Mouse (Mus musculus): Measurements from ENCODE around the gene Dot1l.

Gene Dot1l

GRCm38 (mm10) chr10:80793033-80793784, 38.2 kb downstream of the Dot1l start:
- peak; percentile 65 to 66 for DNase-seq

DNA sequence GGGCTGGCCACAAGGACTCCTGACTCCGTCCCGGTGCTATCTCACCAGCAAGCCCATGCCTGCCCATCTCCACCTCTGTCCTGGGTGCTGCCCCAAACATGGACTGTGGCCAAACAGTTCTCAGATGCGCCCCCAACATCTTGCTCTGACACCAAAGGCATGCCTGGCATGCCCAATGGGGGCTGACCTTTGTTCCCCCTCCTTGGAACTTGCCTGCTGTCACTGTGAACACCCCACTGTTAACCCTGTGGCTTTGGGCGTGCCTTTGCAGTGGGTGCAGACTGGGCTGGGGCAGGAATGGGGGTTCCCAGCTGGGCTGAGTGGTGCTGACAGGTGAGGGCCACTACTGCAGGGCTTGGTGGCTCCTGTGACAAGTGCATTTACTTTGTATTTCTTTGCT, 38.8 kb downstream of the Dot1l start:
- DNase-seq, result no peak

GRCm38 (mm10) chr10:80794750-80795149, 39.7 kb downstream of the Dot1l start:
- no peak for DNase-seq

DNA sequence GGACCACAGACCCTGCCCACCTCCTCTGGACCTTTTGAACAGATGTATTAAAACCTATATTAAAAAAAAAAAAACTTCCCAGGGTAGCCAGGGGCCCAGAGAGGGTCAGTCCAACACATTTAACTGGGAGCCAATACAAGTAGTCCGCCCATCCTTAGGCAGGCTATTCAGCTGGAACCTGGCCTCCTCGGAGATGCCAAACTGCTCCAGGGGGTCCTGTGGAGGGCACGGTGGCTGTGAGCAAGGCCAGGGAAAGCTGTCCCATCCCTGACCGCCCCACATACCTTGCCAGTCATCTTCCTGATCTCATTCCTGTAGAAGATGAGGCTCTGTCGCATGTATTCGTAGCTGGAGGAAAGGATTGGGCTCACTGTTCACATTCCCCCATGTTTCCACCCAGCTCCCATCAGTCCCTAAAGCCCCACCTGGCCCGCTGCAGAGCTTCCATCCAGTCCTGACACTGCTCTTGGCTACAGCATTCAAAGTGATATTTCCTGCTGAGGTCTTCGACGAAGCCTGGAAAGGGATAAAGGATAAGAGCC, 41.4 kb downstream of the Dot1l start:
- no peak for DNase-seq

GRCm38 (mm10) chr10:80797186-80798149, 42.5 kb downstream of the Dot1l start:
- peak in 1 of 2 experiments; percentile 8 for DNase-seq

- DNase-seq, result peak; percentile 96 to 99
These were observed 43.4 kb downstream of the Dot1l start, which contains the start of the genes Sf3a2 and Plekhj1 for GRCm38 (mm10) chr10:80798150-80799006. Gene Sf3a2 (plus strand): TSS chr10:80798198. Gene Plekhj1 (minus strand): TSS chr10:80798626.

GRCm38 (mm10) chr10:80799070-80799566, 44.1 kb downstream of the Dot1l start:
- DNase-seq, result no peak

DNA sequence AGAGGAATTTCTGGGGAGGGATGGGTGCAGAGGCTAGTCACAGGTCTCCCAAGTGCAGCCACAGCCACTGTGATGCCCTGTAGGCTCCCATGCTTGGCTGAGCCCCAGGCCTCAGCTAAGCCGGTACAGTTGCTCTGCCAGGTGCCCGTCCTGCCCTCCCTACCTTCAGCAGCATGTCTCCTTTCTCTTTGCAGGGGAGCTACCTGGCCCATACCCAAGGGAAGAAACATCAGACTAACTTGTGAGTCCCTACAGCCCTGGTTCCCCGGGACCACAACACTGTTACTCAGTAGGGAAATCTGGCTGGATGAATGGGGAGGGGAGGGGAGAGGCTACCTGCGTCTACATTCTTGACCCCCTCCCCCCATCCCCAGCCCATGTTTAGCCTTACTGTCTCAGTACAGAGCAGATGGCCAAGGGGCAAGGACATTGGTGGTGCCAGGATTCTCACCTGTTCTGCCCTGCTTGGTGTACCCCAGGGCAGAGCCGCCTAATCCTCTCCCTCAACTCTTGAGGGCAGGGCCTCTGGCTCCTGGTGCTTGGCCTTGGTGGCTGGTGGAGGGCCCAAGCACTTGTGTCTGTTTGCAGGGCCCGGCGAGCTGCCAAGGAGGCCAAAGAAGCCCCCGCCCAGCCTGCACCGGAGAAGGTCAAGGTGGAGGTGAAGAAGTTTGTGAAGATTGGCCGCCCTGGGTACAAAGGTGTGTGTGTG, 47.4 kb downstream of the Dot1l start:
- DNase-seq, result peak in 1 of 2 experiments; percentile 13

- no peak for DNase-seq
These were observed 48.0 kb downstream of the Dot1l start for GRCm38 (mm10) chr10:80802996-80803395.

GRCm38 (mm10) chr10:80804340-80804739, 49.3 kb downstream of the Dot1l start:
- no peak for DNase-seq

DNA sequence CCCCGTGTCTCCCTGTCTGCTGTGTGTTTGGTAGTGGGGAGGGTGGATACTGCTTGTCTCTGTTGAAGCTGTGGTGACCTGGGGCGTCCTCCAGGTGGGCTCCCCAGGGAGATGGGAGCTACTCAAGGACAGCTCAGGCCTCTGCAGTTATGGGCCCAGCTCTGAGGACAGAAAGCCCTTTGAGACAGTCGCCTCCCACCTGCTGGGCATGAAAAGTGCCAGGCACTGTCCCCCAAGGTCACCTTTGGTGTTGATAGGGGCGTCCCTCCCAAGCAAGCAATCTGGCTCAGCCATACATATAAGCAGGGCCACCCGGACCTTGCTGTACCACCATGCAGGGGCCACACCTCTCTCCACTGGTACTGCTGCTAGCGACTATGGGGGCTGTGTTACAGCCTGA, 49.9 kb downstream of the Dot1l start, which contains the start of gene Amh:
Amh (plus strand) TSS at position 328 of the 400 bp plus-strand sequence.
- no peak for DNase-seq

DNA sequence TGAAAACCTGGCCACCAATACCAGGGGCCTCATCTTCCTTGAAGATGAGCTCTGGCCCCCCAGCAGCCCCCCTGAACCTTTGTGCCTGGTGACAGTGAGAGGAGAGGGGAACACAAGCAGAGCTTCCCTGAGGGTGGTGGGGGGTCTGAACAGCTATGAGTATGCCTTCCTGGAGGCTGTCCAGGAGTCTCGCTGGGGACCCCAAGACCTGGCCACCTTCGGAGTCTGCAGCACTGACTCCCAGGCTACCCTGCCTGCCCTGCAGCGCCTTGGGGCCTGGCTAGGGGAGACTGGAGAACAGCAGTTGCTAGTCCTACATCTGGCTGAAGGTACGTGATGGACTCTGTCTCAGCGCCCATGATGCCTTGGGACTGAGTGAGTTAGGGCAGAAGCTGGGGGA, 50.3 kb downstream of the Dot1l start:
- no peak for DNase-seq

- DNase-seq, result peak; percentile 89 to 90
These were observed 50.9 kb downstream of the Dot1l start for GRCm38 (mm10) chr10:80805925-80806324.

- peak in 1 of 2 experiments; percentile 38 for DNase-seq
These were observed 51.5 kb downstream of the Dot1l start for GRCm38 (mm10) chr10:80806341-80807056.

DNA sequence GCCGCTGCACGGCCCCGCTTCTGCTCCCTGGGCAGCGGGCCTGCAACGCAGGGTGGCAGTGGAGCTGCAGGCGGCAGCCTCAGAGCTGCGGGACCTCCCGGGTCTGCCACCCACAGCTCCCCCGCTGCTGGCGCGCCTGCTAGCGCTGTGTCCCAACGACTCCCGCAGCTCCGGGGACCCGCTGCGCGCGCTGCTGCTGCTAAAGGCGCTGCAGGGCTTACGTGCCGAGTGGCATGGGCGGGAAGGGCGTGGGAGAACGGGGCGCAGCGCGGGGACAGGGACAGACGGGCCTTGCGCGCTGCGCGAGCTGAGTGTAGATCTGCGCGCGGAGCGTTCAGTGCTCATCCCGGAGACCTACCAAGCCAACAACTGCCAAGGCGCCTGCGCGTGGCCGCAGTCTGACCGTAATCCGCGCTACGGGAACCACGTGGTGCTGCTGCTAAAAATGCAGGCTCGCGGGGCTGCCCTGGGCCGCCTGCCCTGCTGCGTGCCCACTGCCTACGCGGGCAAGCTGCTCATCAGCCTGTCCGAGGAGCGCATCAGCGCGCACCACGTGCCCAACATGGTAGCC, 52.1 kb downstream of the Dot1l start:
- peak; percentile 87 to 90 for DNase-seq

DNA sequence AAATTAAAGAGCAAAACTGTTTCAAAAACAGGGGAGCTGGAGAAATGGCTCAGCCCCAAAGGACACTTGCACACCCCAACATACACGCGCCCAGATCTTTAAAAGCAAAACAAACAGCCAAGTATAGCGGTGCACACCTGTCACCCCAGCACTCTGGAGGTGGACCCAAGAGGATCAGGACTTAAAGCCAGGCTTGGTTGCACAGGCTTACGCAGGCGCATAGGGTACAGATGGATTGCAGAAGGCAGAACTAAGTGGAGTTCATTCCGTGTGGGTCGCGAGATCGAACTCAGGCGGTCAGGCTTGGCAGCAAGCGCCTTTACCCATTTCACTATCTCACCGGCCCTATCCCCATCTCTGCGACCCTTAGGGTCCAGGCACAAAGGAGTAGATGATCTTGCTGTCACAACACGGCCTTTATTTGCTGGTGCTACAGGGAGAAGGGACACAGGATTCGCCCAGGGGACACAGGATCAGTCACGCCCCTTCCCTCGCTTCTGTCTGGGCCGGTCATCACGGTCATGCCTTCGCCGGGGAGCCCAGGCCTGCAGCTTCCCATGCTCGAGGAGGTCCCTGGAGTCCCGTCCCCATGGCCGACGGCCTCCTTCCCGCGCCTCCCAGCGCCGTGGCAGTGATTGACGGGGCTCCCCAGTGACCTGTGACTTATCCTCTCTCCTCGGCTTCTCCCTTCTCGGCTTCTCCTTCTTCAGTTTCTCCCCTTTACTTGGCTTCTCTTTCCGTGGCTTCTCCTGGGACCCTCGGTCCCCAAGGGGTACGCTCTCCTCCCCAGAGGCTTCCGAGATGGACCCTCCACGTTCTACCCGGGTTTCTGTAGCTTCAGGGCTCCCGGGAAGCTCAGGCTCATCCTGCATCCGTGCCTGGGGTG, 53.3 kb downstream of the Dot1l start:
- no peak for DNase-seq

- DNase-seq, result no peak
These were observed 54.1 kb downstream of the Dot1l start for GRCm38 (mm10) chr10:80808985-80809632.

DNA sequence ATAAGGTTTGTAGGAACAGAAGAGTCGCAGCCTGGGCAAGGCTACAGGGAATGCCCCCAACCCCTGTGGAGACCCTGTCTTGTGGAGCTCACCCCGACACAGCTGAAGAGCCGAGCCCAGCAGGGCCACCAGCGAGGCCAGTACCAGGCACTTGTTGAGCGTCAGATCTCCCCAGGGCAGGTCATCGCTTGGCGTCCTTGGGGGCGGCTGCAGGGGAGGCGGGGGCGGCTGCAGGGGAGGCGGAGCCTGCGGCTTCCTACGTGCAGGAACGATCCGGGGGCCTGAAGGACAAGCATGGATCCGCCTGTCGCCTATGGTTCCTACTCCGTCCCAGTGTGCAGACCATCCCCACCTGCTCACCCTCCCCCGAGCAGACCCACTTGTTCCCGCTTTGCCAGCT, 55.1 kb downstream of the Dot1l start:
- DNase-seq, result no peak

Data from cerebellum, postnatal 36 days (tissue).